Mouse (Mus musculus): ENCODE results near the gene Pbsn. TPM values are rescaled to one million over a fixed set of nuclear protein-coding genes. Genes with fewer than 3 reads are reported as not detected.
"Not testable (repeated sequence)": the region's sequence is repeated elsewhere in the genome, so short reads cannot be mapped to it uniquely, and the experiment has no call there.

Pbsn gene
- total RNA-seq (2022): not detected

- no peak for DNase-seq
Observed at GRCm38 (mm10) chrX:77853523-77853922, at the start of gene Pbsn. Gene Pbsn (minus strand): TSS chrX:77853623.

- not testable (repeated sequence) for DNase-seq
Observed at GRCm38 (mm10) chrX:77880033-77880432, 26.6 kb upstream of the Pbsn start.

- DNase-seq: not testable (repeated sequence)
Observed at GRCm38 (mm10) chrX:77864458-77864857, 11.0 kb upstream of the Pbsn start, which contains the start of gene Gm14744. Gene Gm14744 (plus strand): TSS chrX:77864758.

GRCm38 (mm10) chrX:77812031-77812430 lies 41.4 kb downstream of the Pbsn start:
- DNase-seq: no peak

- peak; percentile 62 for DNase-seq
Observed at GRCm38 (mm10) chrX:77810608-77811206, 42.7 kb downstream of the Pbsn start.

- DNase-seq: no peak
Observed at GRCm38 (mm10) chrX:77808602-77809001, 44.8 kb downstream of the Pbsn start.

GRCm38 (mm10) chrX:77802293-77802692 lies 51.1 kb downstream of the Pbsn start:
- DNase-seq: no peak

- DNase-seq: no peak
Observed at GRCm38 (mm10) chrX:77801543-77801942, 51.9 kb downstream of the Pbsn start.

GRCm38 (mm10) chrX:77799554-77799953 lies 53.9 kb downstream of the Pbsn start:
- DNase-seq: no peak

GRCm38 (mm10) chrX:77797801-77798200 lies 55.6 kb downstream of the Pbsn start:
- no peak for DNase-seq

- no peak for DNase-seq
Observed at GRCm38 (mm10) chrX:77796916-77797315, 56.5 kb downstream of the Pbsn start.

GRCm38 (mm10) chrX:77796238-77796835 lies 57.1 kb downstream of the Pbsn start, which contains the start of gene Prkx:
Gene Prkx (minus strand): TSS chrX:77796278.
- no peak for DNase-seq

GRCm38 (mm10) chrX:77795858-77796174 lies 57.6 kb downstream of the Pbsn start:
- DNase-seq: peak; percentile 87

- DNase-seq: peak; percentile 21
Observed at GRCm38 (mm10) chrX:77794962-77795857, 58.2 kb downstream of the Pbsn start.

GRCm38 (mm10) chrX:77788675-77789074 lies 64.7 kb downstream of the Pbsn start:
- no peak for DNase-seq

Other genes with a start within 250 kb of the Pbsn start
- 10 to 100 TPM; 13.2 to 16.5 (median 15.5) TPM for gene Prkx, start 57.3 kb downstream of the Pbsn start, total RNA-seq (2022)
- not detected for gene Gm14744, start 11.1 kb upstream of the Pbsn start, total RNA-seq (2022)
- not detected for gene 5430402E10Rik, start 71.4 kb upstream of the Pbsn start, total RNA-seq (2022)
- not detected for gene Obp1a, start 237.8 kb upstream of the Pbsn start, total RNA-seq (2022)